Comparison of ENCODE assay signal across 9 mouse cellular contexts in genomic region chr5:137025132-137025531, GRCm38 (mm10). TPM values are rescaled to one million over a fixed set of nuclear protein-coding genes. Genes with fewer than 3 reads are reported as not detected.
DNase-seq lines count a peak whose midpoint lies in the region; ATAC-seq and TF ChIP-seq lines count a peak whose summit lies in the region.
"Had no signal": no experiment of that assay in that cellular context is flagged by ENCODE, and none has a peak within 500 bp of the region (broad histone marks: within the 10 kb centered on the region; RNA-seq: fewer than 3 reads in every experiment).

No protein-coding gene starts in this region.

- peak; percentile 88 for TF ChIP-seq CTCF in E14TG2a.4 (conservative IDR thresholded peaks at IDR 0.05; ENCODE audit: low read length)
- TF ChIP-seq CTCF in bone marrow, adult 2 months (IDR thresholded peaks at IDR 0.05; ENCODE audit: control insufficient read depth, insufficient read depth, low read length) = peak; percentile 94

- ATAC-seq in embryonic facial prominence, embryonic 14.5 days (ENCODE audit: low read depth) = peak; percentile 30; the same call in 1 of the 2 replicates
- ATAC-seq in heart, embryonic 12.5 days (ENCODE audit: insufficient number of reproducible peaks, low FRiP score) = no peak
- no peak for ATAC-seq in lung, embryonic 15.5 days (ENCODE audit: borderline replicate concordance, extremely low read depth, low FRiP score, low TSS enrichment)
- peak; percentile 66 for ATAC-seq in neutrophil, adult 5-6 weeks (ENCODE audit: extremely low read depth, insufficient number of reproducible peaks, low FRiP score, poor library complexity, severe bottlenecking)

- peak overlapping the region; percentile 16; the same call in 1 of the 2 replicates for H3K4me2 ChIP-seq in embryonic facial prominence, embryonic 14.5 days (ENCODE audit: low read depth, low read length)
- H3K4me2 ChIP-seq in heart, embryonic 12.5 days = 0 out of 2 replicates have a peak overlapping the region, but pooled peaks have one; percentile 36
- H3K4me2 ChIP-seq in lung, embryonic 15.5 days = peak overlapping the region; percentile 25; the same call in 1 of the 2 replicates

- H3K4me3 ChIP-seq in E14TG2a.4 (replicated peaks; ENCODE audit: low read length) = peak overlapping the region; percentile 43
- H3K4me3 ChIP-seq in bone marrow, adult 2 months (replicated peaks; ENCODE audit: control insufficient read depth, low read depth, low read length) = no peak overlapping the region
- H3K4me3 ChIP-seq in embryonic facial prominence, embryonic 14.5 days (ENCODE audit: low read depth, low read length) = no peak overlapping the region
- no peak overlapping the region for H3K4me3 ChIP-seq in heart, embryonic 12.5 days
- H3K4me3 ChIP-seq in lung, embryonic 15.5 days = no peak overlapping the region

- H3K27me3 ChIP-seq in E14TG2a.4 (ENCODE audit: insufficient read depth, low read length) = peaks cover 43% of the 10 kb centered on the region
- peaks cover 62% of the 10 kb centered on the region for H3K27me3 ChIP-seq in embryonic facial prominence, embryonic 14.5 days (replicated peaks; ENCODE audit: control insufficient read depth, insufficient read depth, low read length)
- H3K27me3 ChIP-seq in heart, embryonic 12.5 days (replicated peaks) = peaks cover 81% of the 10 kb centered on the region
- H3K27me3 ChIP-seq in lung, embryonic 15.5 days = peaks cover 63% of the 10 kb centered on the region

- peak; percentile 52 for DNase-seq in embryonic facial prominence, embryonic 14.5 days (ENCODE audit: low spot score)
- DNase-seq in kidney, postnatal 14 days = peak; percentile 74
- DNase-seq in thymus, postnatal 10 days (ENCODE audit: low spot score in 2 of 2) = peak; percentile 63 to 91

- TF ChIP-seq POLR2A in bone marrow, adult 2 months (IDR thresholded peaks at IDR 0.05; ENCODE audit: borderline replicate concordance, control insufficient read depth, low read depth, low read length) = no peak

- no peak overlapping the region for H3K9ac ChIP-seq in embryonic facial prominence, embryonic 14.5 days (ENCODE audit: low read depth, low read length)
- no peak overlapping the region for H3K9ac ChIP-seq in heart, embryonic 12.5 days
- no peak overlapping the region for H3K9ac ChIP-seq in lung, embryonic 15.5 days

- H3K27ac ChIP-seq in bone marrow, adult 2 months (ENCODE audit: control insufficient read depth, insufficient read depth, low read depth, low read length, poor library complexity) = no peak overlapping the region
- H3K27ac ChIP-seq in embryonic facial prominence, embryonic 14.5 days (replicated peaks; ENCODE audit: low read depth, low read length) = no peak overlapping the region
- H3K27ac ChIP-seq in heart, embryonic 12.5 days (ENCODE audit: poor library complexity, severe bottlenecking) = no peak overlapping the region
- H3K27ac ChIP-seq in lung, embryonic 15.5 days = no peak overlapping the region

- peaks cover 54% of the 10 kb centered on the region for H3K4me1 ChIP-seq in E14TG2a.4 (replicated peaks; ENCODE audit: low read depth, low read length)
- no peaks in the 10 kb centered on the region; the same call in 1 of the 2 replicates for H3K4me1 ChIP-seq in bone marrow, adult 2 months (ENCODE audit: control insufficient read depth, insufficient read depth, low read length)
- H3K4me1 ChIP-seq in embryonic facial prominence, embryonic 14.5 days (ENCODE audit: control insufficient read depth, insufficient read depth, low read length) = no peaks in the 10 kb centered on the region
- peaks cover 13% of the 10 kb centered on the region for H3K4me1 ChIP-seq in heart, embryonic 12.5 days (replicated peaks)
- H3K4me1 ChIP-seq in lung, embryonic 15.5 days = peaks cover 8% of the 10 kb centered on the region

- under 1% methylated on average over 23 of the region's 23 CpGs for WGBS in bone marrow, adult 2 months
- whole genome bisulfite sequencing in embryonic facial prominence, embryonic 14.5 days = under 1% methylated on average over 23 of the region's 23 CpGs
- under 1% methylated on average over 23 of the region's 23 CpGs for WGBS in heart, embryonic 12.5 days
- WGBS in lung, embryonic 15.5 days = under 1% methylated on average over 23 of the region's 23 CpGs

- H3K9me3 ChIP-seq in E14TG2a.4 (ENCODE audit: low read length) = no peaks in the 10 kb centered on the region
- no peaks in the 10 kb centered on the region for H3K9me3 ChIP-seq in embryonic facial prominence, embryonic 14.5 days (ENCODE audit: control insufficient read depth, low read length)
- H3K9me3 ChIP-seq in heart, embryonic 12.5 days (replicated peaks) = 0 out of 2 replicates have a peak, but pooled peaks cover 2% of the 10 kb centered on the region
- H3K9me3 ChIP-seq in lung, embryonic 15.5 days = no peaks in the 10 kb centered on the region

- no peaks in the 10 kb centered on the region for H3K36me3 ChIP-seq in E14TG2a.4 (ENCODE audit: insufficient read depth, low read length)
- H3K36me3 ChIP-seq in embryonic facial prominence, embryonic 14.5 days (ENCODE audit: control insufficient read depth, insufficient read depth, low read length) = no peaks in the 10 kb centered on the region
- no peaks in the 10 kb centered on the region for H3K36me3 ChIP-seq in heart, embryonic 12.5 days
- H3K36me3 ChIP-seq in lung, embryonic 15.5 days = no peaks in the 10 kb centered on the region

RNA-seq across cellular contexts. Expression of gene Vgf, which starts 1.1 kb away (rescaled TPM):
- polyA plus RNA-seq in bone marrow, adult 2 months (2011; ENCODE audit: insufficient read depth, insufficient read length, low replicate concordance, missing spikeins) = not detected in 2 replicates
- polyA plus RNA-seq in embryonic facial prominence, embryonic 14.5 days (2014; fragmentation: Nextera tagmentation; extraction: Ambion mirVana) = 0.92 and 1.3 TPM in 2 replicates
- 0.12 TPM in 1 of 2 replicates, not detected in the other for polyA plus RNA-seq in heart, embryonic 12.5 days (2016; fragmentation: Nextera tagmentation; extraction: Ambion mirVana)
- 0.11 and 0.19 TPM in 2 replicates for polyA plus RNA-seq in lung, embryonic 15.5 days (2015; fragmentation: Nextera tagmentation; extraction: Ambion mirVana)
- not detected in 2 replicates for total RNA-seq in neutrophil, adult 5-6 weeks (2017)
- polyA plus RNA-seq: heart, embryonic 14.5 days had no signal

RNA-seq across cellular contexts. Expression of gene Ap1s1, which starts 20.8 kb away (rescaled TPM):
- polyA plus RNA-seq in bone marrow, adult 2 months (2011; ENCODE audit: insufficient read depth, insufficient read length, low replicate concordance, missing spikeins) = 45.8 and 71.9 TPM in 2 replicates
- polyA plus RNA-seq in embryonic facial prominence, embryonic 14.5 days (2014; fragmentation: Nextera tagmentation; extraction: Ambion mirVana) = 136 and 151 TPM in 2 replicates
- 143 and 145 TPM in 2 replicates for polyA plus RNA-seq in heart, embryonic 12.5 days (2016; fragmentation: Nextera tagmentation; extraction: Ambion mirVana)
- 202 and 206 TPM in 2 replicates for polyA plus RNA-seq in lung, embryonic 15.5 days (2015; fragmentation: Nextera tagmentation; extraction: Ambion mirVana)
- total RNA-seq in neutrophil, adult 5-6 weeks (2017) = 9.2 and 16.7 TPM in 2 replicates

RNA-seq across cellular contexts. Expression of gene Znhit1, which starts 37.3 kb away (rescaled TPM):
- polyA plus RNA-seq in bone marrow, adult 2 months (2011; ENCODE audit: insufficient read depth, insufficient read length, low replicate concordance, missing spikeins) = 70.2 and 134 TPM in 2 replicates
- 76.6 and 85.8 TPM in 2 replicates for polyA plus RNA-seq in embryonic facial prominence, embryonic 14.5 days (2014; fragmentation: Nextera tagmentation; extraction: Ambion mirVana)
- 74.4 and 78.1 TPM in 2 replicates for polyA plus RNA-seq in heart, embryonic 12.5 days (2016; fragmentation: Nextera tagmentation; extraction: Ambion mirVana)
- polyA plus RNA-seq in lung, embryonic 15.5 days (2015; fragmentation: Nextera tagmentation; extraction: Ambion mirVana) = 101 and 102 TPM in 2 replicates
- total RNA-seq in neutrophil, adult 5-6 weeks (2017) = 30.1 and 31.9 TPM in 2 replicates

RNA-seq across cellular contexts. Expression of gene Plod3, which starts 38.3 kb away (rescaled TPM):
- 14.0 and 26.1 TPM in 2 replicates for polyA plus RNA-seq in bone marrow, adult 2 months (2011; ENCODE audit: insufficient read depth, insufficient read length, low replicate concordance, missing spikeins)
- polyA plus RNA-seq in embryonic facial prominence, embryonic 14.5 days (2014; fragmentation: Nextera tagmentation; extraction: Ambion mirVana) = 51.1 and 62.2 TPM in 2 replicates
- 42.7 and 48.6 TPM in 2 replicates for polyA plus RNA-seq in heart, embryonic 12.5 days (2016; fragmentation: Nextera tagmentation; extraction: Ambion mirVana)
- 55.9 and 58.9 TPM in 2 replicates for polyA plus RNA-seq in lung, embryonic 15.5 days (2015; fragmentation: Nextera tagmentation; extraction: Ambion mirVana)
- total RNA-seq in neutrophil, adult 5-6 weeks (2017) = 76.2 TPM in 2 replicates

RNA-seq across cellular contexts. Expression of gene Serpine1, which starts 46.9 kb away (rescaled TPM):
- polyA plus RNA-seq in bone marrow, adult 2 months (2011; ENCODE audit: insufficient read depth, insufficient read length, low replicate concordance, missing spikeins) = 0.95 and 3.1 TPM in 2 replicates
- 0.50 and 0.63 TPM in 2 replicates for polyA plus RNA-seq in embryonic facial prominence, embryonic 14.5 days (2014; fragmentation: Nextera tagmentation; extraction: Ambion mirVana)
- 0.69 and 0.70 TPM in 2 replicates for polyA plus RNA-seq in heart, embryonic 12.5 days (2016; fragmentation: Nextera tagmentation; extraction: Ambion mirVana)
- polyA plus RNA-seq in lung, embryonic 15.5 days (2015; fragmentation: Nextera tagmentation; extraction: Ambion mirVana) = 0.86 TPM in 2 replicates
- not detected in 2 replicates for total RNA-seq in neutrophil, adult 5-6 weeks (2017)

Comparison
In these comparisons a context has a peak if more than half of its experiments do, and no peak if none do; other contexts are left out.
1. ATAC-seq: peak in embryonic facial prominence, embryonic 14.5 days (single experiment) and neutrophil, adult 5-6 weeks (single experiment); none in heart, embryonic 12.5 days (single experiment) and lung, embryonic 15.5 days (single experiment).
2. Peak in every context shown above with its lines, with median percentiles within 50 percentile points of each other: DNase-seq and H3K4me2 ChIP-seq.